Mouse (Mus musculus) small intestine, adult 2 months (tissue): ENCODE data around the gene Irak1bp1. TPM values are rescaled to one million over a fixed set of nuclear protein-coding genes. Genes with fewer than 3 reads are reported as not detected.
A peak's percentile ranks its signal among the peaks of the same experiment; 100 is the strongest.

Experiments used
- H3K27ac ChIP-seq: fragments of 200-500 bp; 2 replicates; pipeline ENCODE4 v1.5.1; 2012; ENCODE audit warnings: low read depth, low read length, control low read depth, inconsistent platforms; ENCODE audit not compliant: insufficient read depth
- H3K27me3 ChIP-seq: fragments of 200-500 bp; 2 replicates; pipeline ENCODE4 v1.6.1; 2012; ENCODE audit warnings: mild to moderate bottlenecking, moderate library complexity, low read length, inconsistent platforms; ENCODE audit not compliant: control insufficient read depth, insufficient read depth
- H3K36me3 ChIP-seq: fragments of 200-500 bp; 2 replicates; pipeline ENCODE4 v1.6.1; 2012; ENCODE audit warnings: mild to moderate bottlenecking, low read length, control low read depth, inconsistent platforms; ENCODE audit not compliant: control insufficient read depth, insufficient read depth
- H3K4me1 ChIP-seq: fragments of 200-500 bp; 2 replicates; pipeline ENCODE4 v1.6.1; 2012; ENCODE audit warnings: low read length, inconsistent platforms, mixed read lengths; ENCODE audit not compliant: control insufficient read depth, insufficient read depth, insufficient read length
- H3K4me3 ChIP-seq: fragments of 200-500 bp; 2 replicates; pipeline ENCODE4 v1.5.1; 2012; ENCODE audit warnings: low read depth, mild to moderate bottlenecking, control low read depth, inconsistent platforms, low read length, moderate library complexity
- CTCF ChIP-seq: fragments of 200-500 bp; IDR thresholded peaks from 2 replicates; pipeline ENCODE4 v1.5.1; 2012; ENCODE audit warnings: low read depth, mild to moderate bottlenecking, control low read depth, inconsistent platforms, low read length, moderate library complexity, mixed read lengths; ENCODE audit not compliant: insufficient replicate concordance, insufficient read length; ENCODE audit errors: extremely low read depth
- POLR2A ChIP-seq: fragments of 200-500 bp; IDR thresholded peaks from 2 replicates; pipeline ENCODE4 v1.6.1; 2012; ENCODE audit warnings: low read depth, mild to moderate bottlenecking, control low read depth, inconsistent platforms, low read length, moderate library complexity
- WGBS: fragments of 180-500 bp; shearing (Covaris S2); methylation state at CpG from one replicate; pipeline ENCODE4 v1.1.7; 2018; 5-methylcytosine and 5-hydroxymethylcytosine counted together
- polyA plus RNA-seq: library from polyadenylated mRNA; depleted of rRNA; stranded (reverse); fragments of >200 nt; gene quantifications from 2 replicates; pipeline ENCODE4 v1.2.3, GENCODE M21; 2012

Gene Irak1bp1
- polyA plus RNA-seq, 1 experiment: 3.4 TPM

- no peak overlapping the region for H3K4me3 ChIP-seq
- no peaks in the 10 kb centered on the region for H3K36me3 ChIP-seq
Measured at GRCm38 (mm10) chr9:82815257-82815785, 14.0 kb upstream of the Irak1bp1 start.

GRCm38 (mm10) chr9:82826426-82826825, 2.9 kb upstream of the Irak1bp1 start:
- Histone ChIP-seq H3K36me3 (no peaks in the 10 kb centered on the region), H3K4me3 (no peak overlapping the region), H3K4me1 (peaks cover 5% of the 10 kb centered on the region), H3K27ac (no peak overlapping the region), H3K27me3 (no peaks in the 10 kb centered on the region)
- WGBS: 89% methylated on average over 6 of the region's 6 CpGs
- TF ChIP-seq POLR2A: no peak
- no peak for TF ChIP-seq CTCF

More at GRCm38 (mm10) chr9:82815257-82815785, 14.0 kb upstream of the Irak1bp1 start:
- Histone ChIP-seq H3K4me1 (no peaks in the 10 kb centered on the region), H3K27me3 (no peaks in the 10 kb centered on the region), H3K27ac (no peak overlapping the region)
- TF ChIP-seq CTCF: no peak
- TF ChIP-seq POLR2A: no peak

- Histone ChIP-seq H3K27ac (peak overlapping the region; percentile 38), H3K4me3 (peak overlapping the region; percentile 92), H3K27me3 (no peaks in the 10 kb centered on the region), H3K4me1 (peaks cover 5% of the 10 kb centered on the region), H3K36me3 (no peaks in the 10 kb centered on the region)
- WGBS: 1% methylated on average over 65 of the region's 65 CpGs
- no peak for TF ChIP-seq POLR2A
- TF ChIP-seq CTCF: no peak
Measured at GRCm38 (mm10) chr9:82829693-82830430, 522 bp downstream of the Irak1bp1 start.

- TF ChIP-seq POLR2A: no peak
- TF ChIP-seq CTCF: no peak
- Histone ChIP-seq H3K27me3 (no peaks in the 10 kb centered on the region), H3K4me1 (peaks cover 5% of the 10 kb centered on the region), H3K36me3 (no peaks in the 10 kb centered on the region), H3K27ac (no peak overlapping the region), H3K4me3 (no peak overlapping the region)
- WGBS: 59% methylated on average over 4 of the region's 4 CpGs
Measured at GRCm38 (mm10) chr9:82831891-82832290, 2.6 kb downstream of the Irak1bp1 start.

GRCm38 (mm10) chr9:82835921-82836320, 6.6 kb downstream of the Irak1bp1 start:
- Histone ChIP-seq H3K27me3 (no peaks in the 10 kb centered on the region), H3K4me3 (no peak overlapping the region), H3K4me1 (no peaks in the 10 kb centered on the region), H3K27ac (no peak overlapping the region), H3K36me3 (no peaks in the 10 kb centered on the region)
- TF ChIP-seq POLR2A: no peak
- no peak for TF ChIP-seq CTCF
- 70% methylated on average over 6 of the region's 6 CpGs for WGBS

GRCm38 (mm10) chr9:82842671-82843070, 13.3 kb downstream of the Irak1bp1 start:
- 79% methylated on average over 4 of the region's 4 CpGs for WGBS
- Histone ChIP-seq H3K4me3 (no peak overlapping the region), H3K4me1 (no peaks in the 10 kb centered on the region), H3K27me3 (no peaks in the 10 kb centered on the region), H3K27ac (no peak overlapping the region), H3K36me3 (no peaks in the 10 kb centered on the region)
- TF ChIP-seq CTCF: no peak
- TF ChIP-seq POLR2A: no peak

GRCm38 (mm10) chr9:82854040-82854439, 24.7 kb downstream of the Irak1bp1 start:
- WGBS: 60% methylated on average over 2 of the region's 2 CpGs
- no peak overlapping the region for H3K4me3 ChIP-seq
- TF ChIP-seq CTCF (no peak), POLR2A (no peak)

More at GRCm38 (mm10) chr9:82854040-82854439, 24.7 kb downstream of the Irak1bp1 start:
- no peaks in the 10 kb centered on the region for H3K36me3 ChIP-seq
- no peaks in the 10 kb centered on the region for H3K4me1 ChIP-seq
- no peak overlapping the region for H3K27ac ChIP-seq
- no peaks in the 10 kb centered on the region for H3K27me3 ChIP-seq
